Mouse (Mus musculus) midbrain, embryonic 12.5 days (tissue): Measurements from ENCODE around the gene Ankrd13d. TPM values are rescaled to one million over a fixed set of nuclear protein-coding genes. Genes with fewer than 3 reads are reported as not detected.
A peak's percentile ranks its signal among the peaks of the same experiment; 100 is the strongest.
"Not testable (repeated sequence)": the region's sequence is repeated elsewhere in the genome, so short reads cannot be mapped to it uniquely, and the experiment has no call there.

Source experiments
- ATAC-seq: fragments of 200-750 bp; cut with Nextera tagmentation; 2 replicates; pipeline ENCODE4 v1.8.0; 2017; ENCODE audit warnings: low read depth, moderate TSS enrichment, moderate library complexity; ENCODE audit not compliant: low FRiP score
- H3K27ac ChIP-seq: fragments of 300-500 bp; sonication (generic); replicated peaks from 2 replicates; pipeline ENCODE4 v1.5.1; 2016; ENCODE audit warnings: mild to moderate bottlenecking
- H3K27me3 ChIP-seq: fragments of 300-500 bp; sonication (generic); 2 replicates; pipeline ENCODE4 v1.6.1; 2016; ENCODE audit warnings: mild to moderate bottlenecking
- H3K36me3 ChIP-seq: fragments of 300-500 bp; sonication (generic); 2 replicates; pipeline ENCODE4 v1.6.1; 2016
- H3K4me1 ChIP-seq: fragments of 300-500 bp; sonication (generic); 2 replicates; pipeline ENCODE4 v1.6.1; 2016
- H3K4me2 ChIP-seq: fragments of 300-500 bp; sonication (generic); replicated peaks from 2 replicates; pipeline ENCODE4 v1.6.1; 2016; ENCODE audit warnings: mild to moderate bottlenecking, moderate library complexity
- H3K4me3 ChIP-seq: fragments of 300-500 bp; sonication (generic); 2 replicates; pipeline ENCODE4 v1.5.1; 2016; ENCODE audit warnings: mild to moderate bottlenecking
- H3K9ac ChIP-seq: fragments of 300-500 bp; sonication (generic); replicated peaks from 2 replicates; pipeline ENCODE4 v1.6.1; 2016; ENCODE audit warnings: mild to moderate bottlenecking, moderate library complexity
- H3K9me3 ChIP-seq: fragments of 300-500 bp; sonication (generic); 2 replicates; pipeline ENCODE4 v1.6.1; 2016; ENCODE audit warnings: mild to moderate bottlenecking
- WGBS: fragments of 180-500 bp; shearing (Covaris S2); methylation state at CpG from one replicate; pipeline ENCODE4 v1.1.7; 2016; 5-methylcytosine and 5-hydroxymethylcytosine counted together
- polyA plus RNA-seq: library from polyadenylated mRNA; unstranded; fragments of >200 nt; fragmentation: Nextera tagmentation; extraction: Ambion mirVana; gene quantifications from 2 replicates; pipeline ENCODE4 v1.2.1, GENCODE M21; 2016

Ankrd13d gene
- polyA plus RNA-seq, 1 experiment from 2014 or later, result 18.9 TPM

DNA sequence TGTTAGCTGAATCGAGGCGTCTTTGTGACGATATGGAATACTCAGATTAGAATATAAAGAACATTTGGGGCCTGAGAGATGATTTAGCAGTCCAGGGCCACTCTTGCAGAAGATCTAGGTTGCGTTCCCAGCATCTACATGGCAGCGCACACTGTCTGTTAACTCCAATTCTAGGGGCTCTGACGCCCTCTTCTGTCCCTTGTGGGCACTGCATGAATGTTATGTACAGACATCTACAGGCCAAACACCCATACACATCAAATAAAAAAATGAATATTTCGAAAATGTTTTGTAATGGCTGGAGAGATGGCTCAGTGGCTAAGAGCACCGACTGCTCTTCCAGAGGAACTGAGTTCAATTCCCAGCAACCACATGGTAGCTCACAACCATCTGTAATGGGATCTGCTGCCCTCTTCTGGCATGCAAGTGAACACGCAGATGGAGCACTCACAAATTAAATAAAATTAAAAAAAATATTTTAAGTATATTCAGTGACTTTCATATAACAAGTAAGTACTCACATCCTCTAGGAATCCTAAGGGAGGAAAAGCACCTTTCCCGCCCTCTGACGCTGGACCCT, 27.3 kb downstream of the Ankrd13d start:
- WGBS, result 74% methylated on average over 11 of the region's 11 CpGs
- no peak overlapping the region for H3K27ac ChIP-seq
- H3K27me3 ChIP-seq, result peaks cover 5% of the 10 kb centered on the region; the same call in 1 of the 2 replicates
- no peak overlapping the region for H3K4me3 ChIP-seq
- no peak overlapping the region for H3K9ac ChIP-seq
- H3K4me2 ChIP-seq, result no peak overlapping the region
- 0 out of 2 replicates have a peak, but pooled peaks cover 5% of the 10 kb centered on the region for H3K4me1 ChIP-seq
- H3K9me3 ChIP-seq, result no peaks in the 10 kb centered on the region
- ATAC-seq, result no peak
- H3K36me3 ChIP-seq, result no peaks in the 10 kb centered on the region

GRCm38 (mm10) chr19:4254230-4254629, 28.7 kb downstream of the Ankrd13d start:
- no peak overlapping the region for H3K4me2 ChIP-seq
- no peaks in the 10 kb centered on the region for H3K9me3 ChIP-seq
- no peak overlapping the region for H3K27ac ChIP-seq
- H3K4me1 ChIP-seq, result 0 out of 2 replicates have a peak, but pooled peaks cover 5% of the 10 kb centered on the region
- 93% methylated on average over 7 of the region's 7 CpGs for WGBS
- no peak overlapping the region for H3K9ac ChIP-seq
- peaks cover 5% of the 10 kb centered on the region; the same call in 1 of the 2 replicates for H3K27me3 ChIP-seq
- no peak overlapping the region for H3K4me3 ChIP-seq
- no peaks in the 10 kb centered on the region for H3K36me3 ChIP-seq
- no peak for ATAC-seq

DNA sequence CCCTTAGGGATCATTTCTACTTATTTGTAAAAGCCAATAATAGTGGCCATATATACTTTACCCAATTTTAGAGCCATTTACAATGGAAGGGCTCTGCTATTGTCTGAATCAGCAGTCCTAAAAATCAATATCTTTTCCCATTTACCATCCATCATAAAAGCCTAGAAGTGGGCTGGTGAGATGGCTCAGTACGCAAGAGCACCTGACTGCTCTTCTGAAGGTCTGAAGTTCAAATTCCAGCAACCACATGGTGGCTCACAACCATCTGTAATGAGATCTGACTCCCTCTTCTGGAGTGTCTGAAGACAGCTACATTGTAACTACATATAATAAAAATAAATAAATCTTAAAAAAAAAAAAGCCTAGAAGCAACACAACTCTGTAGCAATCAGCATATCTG, 34.3 kb downstream of the Ankrd13d start:
- not testable (repeated sequence) for H3K4me1 ChIP-seq, ATAC-seq

DNA sequence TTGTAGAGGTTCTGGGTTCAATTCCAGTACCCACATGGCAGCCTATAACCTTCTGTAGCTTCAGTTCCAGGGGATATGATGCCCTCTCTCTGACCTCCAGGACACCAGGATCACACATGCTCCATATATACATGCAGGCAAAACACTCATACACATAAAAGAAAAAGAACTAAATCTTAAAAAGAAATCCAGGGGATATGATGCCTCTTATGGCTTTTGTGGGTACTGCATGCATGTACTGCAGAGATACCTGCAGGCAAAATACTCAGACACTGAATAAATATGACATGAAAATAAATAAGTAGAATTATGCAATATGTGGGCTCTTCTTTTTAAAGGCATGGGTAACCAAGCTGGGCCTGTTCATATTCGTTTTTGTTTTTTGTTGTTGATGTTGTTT, 35.9 kb downstream of the Ankrd13d start:
- WGBS, result 61% methylated on average over 1 of the region's 1 CpGs
- no peaks in the 10 kb centered on the region for H3K36me3 ChIP-seq
- H3K4me1 ChIP-seq, result no peaks in the 10 kb centered on the region
- no peaks in the 10 kb centered on the region for H3K9me3 ChIP-seq
- no peak overlapping the region for H3K4me2 ChIP-seq
- no peak overlapping the region for H3K9ac ChIP-seq
- H3K4me3 ChIP-seq, result no peak overlapping the region
- no peak overlapping the region for H3K27ac ChIP-seq
- ATAC-seq, result no peak
- H3K27me3 ChIP-seq, result 0 out of 2 replicates have a peak, but pooled peaks cover 4% of the 10 kb centered on the region

More for the DNA sequence above, 34.3 kb downstream of the Ankrd13d start:
- not testable (repeated sequence) for H3K4me3 ChIP-seq, H3K27me3 ChIP-seq, H3K9ac ChIP-seq, H3K36me3 ChIP-seq, H3K27ac ChIP-seq, H3K4me2 ChIP-seq, H3K9me3 ChIP-seq
- 68% methylated on average over 1 of the region's 1 CpGs for WGBS

- H3K9ac ChIP-seq, result no peak overlapping the region
- WGBS, result 81% methylated on average over 6 of the region's 6 CpGs
- H3K27me3 ChIP-seq, result 0 out of 2 replicates have a peak, but pooled peaks cover 4% of the 10 kb centered on the region
- no peaks in the 10 kb centered on the region for H3K4me1 ChIP-seq
- no peak for ATAC-seq
- no peak overlapping the region for H3K27ac ChIP-seq
- H3K4me2 ChIP-seq, result no peak overlapping the region
- no peaks in the 10 kb centered on the region for H3K36me3 ChIP-seq
- H3K9me3 ChIP-seq, result no peaks in the 10 kb centered on the region
- H3K4me3 ChIP-seq, result no peak overlapping the region
Measured at GRCm38 (mm10) chr19:4244775-4245174, 38.2 kb downstream of the Ankrd13d start.

- WGBS, result 71% methylated on average over 3 of the region's 3 CpGs
- Histone ChIP-seq H3K36me3 (no peaks in the 10 kb centered on the region), H3K27ac (no peak overlapping the region), H3K4me3 (no peak overlapping the region), H3K4me2 (no peak overlapping the region), H3K27me3 (peaks cover under 1% of the 10 kb centered on the region; the same call in 1 of the 2 replicates), H3K9ac (no peak overlapping the region), H3K4me1 (no peaks in the 10 kb centered on the region), H3K9me3 (no peaks in the 10 kb centered on the region)
- no peak for ATAC-seq
Measured at GRCm38 (mm10) chr19:4242416-4242815, 40.5 kb downstream of the Ankrd13d start.

DNA sequence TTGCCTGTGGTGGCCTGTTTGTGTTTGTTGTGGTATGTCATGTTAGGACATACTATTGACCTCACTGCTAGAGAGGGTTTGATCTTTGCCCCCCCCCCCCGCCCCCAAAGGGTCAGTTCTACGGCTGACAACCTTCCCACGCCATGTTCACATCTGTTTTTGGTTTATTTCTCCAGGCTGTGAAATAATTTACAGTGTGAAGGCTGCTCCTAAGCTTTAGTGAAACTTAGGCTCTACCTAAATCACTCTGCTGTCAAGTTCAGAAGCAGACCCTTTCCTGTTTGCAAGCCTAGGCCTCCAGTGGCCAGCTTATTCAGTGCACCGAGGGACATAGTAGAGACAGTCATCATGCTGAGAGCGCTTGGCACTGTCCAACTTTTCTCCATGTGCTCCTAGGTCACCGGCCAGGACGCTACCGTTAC, 42.7 kb downstream of the Ankrd13d start:
- H3K27ac ChIP-seq, result no peak overlapping the region
- H3K4me2 ChIP-seq, result no peak overlapping the region
- WGBS, result 72% methylated on average over 8 of the region's 8 CpGs
- H3K27me3 ChIP-seq, result peaks cover 4% of the 10 kb centered on the region; the same call in 1 of the 2 replicates
- no peak overlapping the region for H3K9ac ChIP-seq
- ATAC-seq, result no peak
- H3K4me3 ChIP-seq, result no peak overlapping the region
- no peaks in the 10 kb centered on the region for H3K9me3 ChIP-seq
- no peaks in the 10 kb centered on the region for H3K36me3 ChIP-seq
- no peaks in the 10 kb centered on the region for H3K4me1 ChIP-seq

DNA sequence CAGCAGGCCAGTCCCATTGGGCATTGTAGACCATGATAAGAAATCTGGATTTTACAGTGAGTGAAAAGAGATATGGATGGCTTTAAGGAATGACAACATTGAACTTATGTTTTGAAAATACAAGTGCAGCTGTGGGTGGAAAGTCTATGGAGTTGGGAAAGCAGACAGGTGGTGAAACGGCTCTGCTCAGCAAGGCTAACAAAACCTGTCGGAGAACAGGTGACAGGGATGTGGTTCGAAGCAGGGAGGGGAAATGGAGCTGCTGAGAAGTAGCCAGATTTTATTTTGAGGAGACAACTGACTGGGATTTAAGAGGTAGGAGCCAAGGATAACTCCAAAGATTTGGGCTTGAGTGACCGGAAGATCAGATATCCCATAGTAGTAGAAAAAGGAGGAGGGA, 48.4 kb downstream of the Ankrd13d start:
- Histone ChIP-seq H3K4me2 (no peak overlapping the region), H3K4me1 (peaks cover 12% of the 10 kb centered on the region), H3K27me3 (peaks cover 26% of the 10 kb centered on the region), H3K36me3 (no peaks in the 10 kb centered on the region), H3K4me3 (no peak overlapping the region), H3K9ac (no peak overlapping the region), H3K9me3 (no peaks in the 10 kb centered on the region), H3K27ac (no peak overlapping the region)
- 80% methylated on average over 4 of the region's 4 CpGs for WGBS
- ATAC-seq, result no peak

DNA sequence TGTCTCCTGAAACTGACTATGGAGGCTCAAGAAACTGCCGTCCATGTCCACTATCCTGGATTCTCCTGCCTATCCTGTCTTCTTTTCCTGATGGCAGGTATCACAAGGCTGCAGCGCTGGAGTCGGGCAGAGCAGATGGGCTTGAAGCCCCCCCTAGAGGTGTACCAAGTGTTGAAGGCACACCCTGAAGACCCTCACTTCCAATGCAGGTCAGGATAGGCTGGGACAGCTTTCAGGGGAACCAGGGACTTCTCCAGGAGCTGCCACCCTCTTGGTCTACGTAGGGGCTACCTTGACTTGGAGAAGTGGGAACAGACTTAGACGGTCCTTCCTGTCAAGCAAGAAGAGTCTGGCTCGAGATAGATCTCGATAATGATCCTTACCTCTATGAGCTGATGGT, 50.3 kb downstream of the Ankrd13d start:
- 81% methylated on average over 7 of the region's 7 CpGs for WGBS
- Histone ChIP-seq H3K9me3 (no peaks in the 10 kb centered on the region), H3K4me2 (peak overlapping the region; percentile 88; the same call in 1 of the 2 replicates), H3K27me3 (peaks cover 42% of the 10 kb centered on the region), H3K9ac (0 out of 2 replicates have a peak overlapping the region, but pooled peaks have one; percentile 68), H3K36me3 (no peaks in the 10 kb centered on the region), H3K4me3 (no peak overlapping the region), H3K4me1 (peaks cover 12% of the 10 kb centered on the region), H3K27ac (no peak overlapping the region)
- no peak for ATAC-seq

GRCm38 (mm10) chr19:4232186-4232572, 50.8 kb downstream of the Ankrd13d start:
- ATAC-seq, result no peak
- peak overlapping the region; percentile 60 for H3K4me3 ChIP-seq
- no peaks in the 10 kb centered on the region for H3K9me3 ChIP-seq
- H3K36me3 ChIP-seq, result no peaks in the 10 kb centered on the region
- peak overlapping the region; percentile 88 for H3K4me2 ChIP-seq
- WGBS, result 67% methylated on average over 2 of the region's 2 CpGs
- peaks cover 40% of the 10 kb centered on the region for H3K27me3 ChIP-seq
- peak overlapping the region; percentile 68 for H3K9ac ChIP-seq
- peak overlapping the region; percentile 60; the same call in 1 of the 2 replicates for H3K27ac ChIP-seq
- H3K4me1 ChIP-seq, result peaks cover 12% of the 10 kb centered on the region

GRCm38 (mm10) chr19:4231253-4232185, 51.4 kb downstream of the Ankrd13d start, which contains the start of gene Pold4:
Gene Pold4 (plus strand): TSS chr19:4231899.
- Histone ChIP-seq H3K27me3 (peaks cover 44% of the 10 kb centered on the region), H3K4me1 (peaks cover 12% of the 10 kb centered on the region), H3K4me3 (peak within 1 kb of the TSS; percentile 60), H3K27ac (peak within 1 kb of the TSS; percentile 60; the same call in 1 of the 2 replicates), H3K9me3 (no peaks in the 10 kb centered on the region), H3K9ac (peak within 1 kb of the TSS; percentile 68), H3K36me3 (no peaks in the 10 kb centered on the region), H3K4me2 (peak within 1 kb of the TSS; percentile 88)
- peak; percentile 90 for ATAC-seq
- 13% methylated on average over 26 of the region's 26 CpGs for WGBS

DNA sequence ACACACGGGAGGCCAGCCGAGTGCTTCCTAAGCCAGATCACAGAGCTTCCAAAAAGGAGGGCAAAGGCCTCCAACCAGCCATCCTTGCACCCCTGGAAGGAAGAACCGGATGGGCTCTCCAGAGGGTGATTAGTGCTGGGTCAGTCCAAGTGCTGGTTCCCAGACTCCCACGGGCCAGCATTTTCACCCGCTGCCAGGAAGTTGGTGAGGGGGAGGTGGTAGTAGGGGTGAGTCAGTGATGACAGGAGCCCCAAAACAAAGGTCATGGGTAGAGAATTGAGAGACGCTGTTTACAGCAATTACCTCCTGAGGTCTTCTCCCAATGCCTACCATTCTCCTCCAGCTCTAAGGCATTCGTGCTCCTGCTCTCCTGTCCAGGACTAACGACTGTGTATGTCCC, 52.5 kb downstream of the Ankrd13d start:
- H3K9me3 ChIP-seq, result no peaks in the 10 kb centered on the region
- no peak overlapping the region for H3K4me3 ChIP-seq
- H3K4me1 ChIP-seq, result peaks cover 12% of the 10 kb centered on the region
- no peaks in the 10 kb centered on the region for H3K36me3 ChIP-seq
- H3K9ac ChIP-seq, result no peak overlapping the region
- peaks cover 48% of the 10 kb centered on the region for H3K27me3 ChIP-seq
- no peak overlapping the region for H3K4me2 ChIP-seq
- H3K27ac ChIP-seq, result no peak overlapping the region
- WGBS, result 70% methylated on average over 8 of the region's 8 CpGs
- ATAC-seq, result no peak
